Mouse (Mus musculus): ENCODE data around the gene Fam19a4. TPM values are rescaled to one million over a fixed set of nuclear protein-coding genes. Genes with fewer than 3 reads are reported as not detected.

The Fam19a4 gene
- total RNA-seq, 1 experiment: 1.7 TPM

DNA sequence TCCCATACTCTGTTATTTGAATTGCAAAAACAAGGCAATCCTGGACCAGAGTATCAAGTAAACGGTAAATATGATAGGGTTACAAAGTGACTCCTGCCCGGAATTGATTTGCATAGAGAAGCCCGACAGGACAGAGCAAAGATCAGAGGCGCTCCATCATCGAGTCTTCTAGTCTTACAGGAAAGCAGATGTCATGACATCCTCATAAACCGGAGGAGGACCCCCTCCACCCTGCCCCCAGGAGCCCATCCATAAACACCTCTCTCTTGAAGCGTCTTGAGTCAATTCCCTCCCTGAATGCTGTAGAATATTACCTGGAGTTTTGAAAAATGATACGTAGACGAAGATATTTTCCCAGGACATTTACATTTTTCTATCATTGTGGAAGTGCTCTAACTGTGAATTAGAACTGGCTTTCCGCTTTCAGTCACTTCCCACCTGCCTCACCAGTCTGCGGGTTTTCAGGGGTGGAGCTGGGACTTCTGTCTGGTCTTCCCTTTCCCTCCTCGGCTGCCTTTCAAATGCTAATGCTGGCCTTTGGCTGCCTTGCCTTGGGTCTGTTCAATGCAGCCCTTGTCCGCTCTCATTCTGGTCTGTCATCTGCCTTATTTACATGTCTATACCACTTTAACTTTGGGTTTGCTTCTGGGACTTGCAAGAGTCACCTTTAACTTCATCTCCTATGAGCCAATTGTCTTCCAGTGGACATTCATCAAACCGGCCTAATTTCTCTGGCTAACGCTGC lies 41.9 kb upstream of the Fam19a4 start:
- DNase-seq (ENCODE audit: low read depth, low spot score): peak; percentile 93

DNA sequence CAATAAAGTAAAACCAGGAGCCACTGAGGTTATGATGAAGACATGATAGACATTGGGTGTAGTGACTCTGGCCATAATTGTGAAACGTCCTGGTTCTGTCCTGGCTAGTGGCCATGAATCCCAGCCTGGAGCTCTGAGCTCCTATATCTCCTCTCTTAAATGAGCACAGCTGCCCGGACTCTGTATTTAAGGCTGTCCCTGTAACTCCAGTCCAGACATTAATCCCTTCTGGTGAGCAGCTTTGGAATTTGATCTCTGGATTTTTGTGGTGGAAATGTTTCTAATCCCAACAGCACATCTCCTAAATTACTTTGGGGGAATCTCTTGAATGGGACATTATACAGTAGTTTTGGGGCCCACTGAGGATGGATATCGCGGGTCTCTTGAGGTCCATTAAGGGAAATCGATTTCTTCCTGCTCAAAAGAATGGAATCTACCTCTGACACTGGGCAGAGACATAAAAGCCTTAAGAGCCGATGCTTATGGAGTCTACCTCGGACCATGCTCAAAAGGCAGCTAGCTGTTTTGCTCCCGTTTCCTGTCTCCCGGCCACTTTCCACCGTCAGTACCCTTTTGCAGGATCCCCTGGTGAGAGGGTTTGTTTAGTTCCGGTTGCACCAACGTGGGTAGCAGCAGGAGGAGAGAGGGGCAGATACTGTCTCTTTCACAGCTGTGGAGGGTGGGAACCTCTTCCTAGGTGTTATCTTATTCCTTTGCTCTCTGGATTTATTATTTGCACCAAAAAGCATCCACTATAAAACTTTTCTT lies 41.2 kb upstream of the Fam19a4 start:
- Histone ChIP-seq H3K27ac (ENCODE audit: insufficient read depth, low read depth, low read length, poor library complexity, severe bottlenecking) (peak overlapping the region; percentile 96), H3K9ac (ENCODE audit: insufficient read depth, low read depth, low read length, poor library complexity, severe bottlenecking) (no peak overlapping the region), H3K36me3 (ENCODE audit: control insufficient read depth, insufficient read depth, low read length, poor library complexity, severe bottlenecking) (no peaks in the 10 kb centered on the region), H3K4me3 (ENCODE audit: insufficient read depth in 1 of 2, low read depth in 1 of 2, low read length in 2 of 2, poor library complexity in 1 of 2, severe bottlenecking in 1 of 2) (peak overlapping the region in 1 of 2 experiments; percentile 30; a peak in 2 of 4 replicates), H3K4me1 (ENCODE audit: control insufficient read depth in 2 of 2, insufficient read depth in 2 of 2, low read length in 2 of 2, poor library complexity in 1 of 2) (peaks cover 14 to 33% of the 10 kb centered on the region in 2 experiments), H3K9me3 (ENCODE audit: control insufficient read depth, insufficient read depth, low read depth, low read length) (no peaks in the 10 kb centered on the region)
- in situ Hi-C loops (cut with MboI; ENCODE audit: low sequenced_read_pairs in 2 of 2, unreplicated experiment in 2 of 2): loop anchor here (10.0 to 25.0 kb wide), 3 partner anchors 239 to 1214 kb away; no protein-coding TSS in a partner anchor
- DNase-seq (ENCODE audit: low read depth, low spot score): peak; percentile 35
- TF ChIP-seq MAFK (IDR thresholded peaks at IDR 0.05; ENCODE audit: insufficient read depth, low read depth, low read length): no peak
- no peak for TF ChIP-seq ZNF384 (IDR thresholded peaks at IDR 0.05; ENCODE audit: low read depth, low read length)
- no peak for TF ChIP-seq CHD2 (IDR thresholded peaks at IDR 0.05; ENCODE audit: low read depth, low read length)
- TF ChIP-seq ZC3H11A (IDR thresholded peaks at IDR 0.05; ENCODE audit: borderline replicate concordance, low read depth, low read length): no peak
- TF ChIP-seq HCFC1 (IDR thresholded peaks at IDR 0.05; ENCODE audit: borderline replicate concordance, insufficient read depth, low read length): no peak

More for the DNA sequence above, 41.9 kb upstream of the Fam19a4 start:
- H3K36me3 ChIP-seq (ENCODE audit: control insufficient read depth, insufficient read depth, low read length, poor library complexity, severe bottlenecking): no peaks in the 10 kb centered on the region
- peak overlapping the region; percentile 4 to 30; a peak in 2 of 4 replicates for H3K4me3 ChIP-seq (ENCODE audit: insufficient read depth in 1 of 2, low read depth in 1 of 2, low read length in 2 of 2, poor library complexity in 1 of 2, severe bottlenecking in 1 of 2)
- peaks cover 15 to 33% of the 10 kb centered on the region in 2 experiments for H3K4me1 ChIP-seq (ENCODE audit: control insufficient read depth in 2 of 2, insufficient read depth in 2 of 2, low read length in 2 of 2, poor library complexity in 1 of 2)
- no peak for TF ChIP-seq ZC3H11A (IDR thresholded peaks at IDR 0.05; ENCODE audit: borderline replicate concordance, low read depth, low read length)
- in situ Hi-C loops (cut with MboI; ENCODE audit: low sequenced_read_pairs in 2 of 2, unreplicated experiment in 2 of 2): loop anchor here (10.0 to 25.0 kb wide), 3 partner anchors 240 to 1215 kb away; no protein-coding TSS in a partner anchor
- no peak overlapping the region; the same call in 1 of the 2 replicates for H3K9ac ChIP-seq (ENCODE audit: insufficient read depth, low read depth, low read length, poor library complexity, severe bottlenecking)
- peak overlapping the region; percentile 96 for H3K27ac ChIP-seq (ENCODE audit: insufficient read depth, low read depth, low read length, poor library complexity, severe bottlenecking)
- H3K9me3 ChIP-seq (ENCODE audit: control insufficient read depth, insufficient read depth, low read depth, low read length): no peaks in the 10 kb centered on the region

DNA sequence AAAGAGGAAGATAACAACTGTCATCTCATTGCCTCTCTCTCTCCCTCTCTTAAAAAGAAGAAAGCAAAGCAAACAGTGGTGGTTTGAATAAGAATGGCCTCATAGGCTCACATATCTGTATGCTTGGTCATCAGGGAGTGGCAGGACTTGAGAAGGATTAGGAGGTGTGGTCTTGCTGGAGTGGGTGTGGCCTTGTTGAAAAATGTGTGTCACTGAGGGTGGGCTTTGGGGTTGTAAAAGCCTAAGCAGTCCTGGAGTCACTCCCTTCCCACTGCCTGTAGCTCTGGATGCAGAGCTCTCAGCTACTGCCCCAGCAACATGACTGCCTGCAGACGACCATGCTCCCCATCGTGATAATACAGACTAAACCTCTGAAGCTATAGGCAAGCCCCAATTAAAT lies 22.1 kb upstream of the Fam19a4 start:
- no peaks in the 10 kb centered on the region for H3K9me3 ChIP-seq (ENCODE audit: control insufficient read depth, insufficient read depth, low read depth, low read length)
- TF ChIP-seq CHD2 (IDR thresholded peaks at IDR 0.05; ENCODE audit: low read depth, low read length) (no peak), ZC3H11A (IDR thresholded peaks at IDR 0.05; ENCODE audit: borderline replicate concordance, low read depth, low read length) (no peak), ZNF384 (IDR thresholded peaks at IDR 0.05; ENCODE audit: low read depth, low read length) (no peak), MAFK (IDR thresholded peaks at IDR 0.05; ENCODE audit: insufficient read depth, low read depth, low read length) (no peak), HCFC1 (IDR thresholded peaks at IDR 0.05; ENCODE audit: borderline replicate concordance, insufficient read depth, low read length) (no peak)
- in situ Hi-C loops (cut with MboI; ENCODE audit: low sequenced_read_pairs in 2 of 2, unreplicated experiment in 2 of 2): no loop called here
- no peak overlapping the region for H3K9ac ChIP-seq (ENCODE audit: insufficient read depth, low read depth, low read length, poor library complexity, severe bottlenecking)
- no peak for DNase-seq (ENCODE audit: low read depth, low spot score)
- H3K4me1 ChIP-seq (ENCODE audit: control insufficient read depth in 2 of 2, insufficient read depth in 2 of 2, low read length in 2 of 2, poor library complexity in 1 of 2): peaks cover 3 to 6% of the 10 kb centered on the region in 2 experiments; a peak in 3 of 4 replicates
- no peak overlapping the region for H3K27ac ChIP-seq (ENCODE audit: insufficient read depth, low read depth, low read length, poor library complexity, severe bottlenecking)
- no peak overlapping the region for H3K4me3 ChIP-seq (ENCODE audit: insufficient read depth in 1 of 2, low read depth in 1 of 2, low read length in 2 of 2, poor library complexity in 1 of 2, severe bottlenecking in 1 of 2)
- no peaks in the 10 kb centered on the region for H3K36me3 ChIP-seq (ENCODE audit: control insufficient read depth, insufficient read depth, low read length, poor library complexity, severe bottlenecking)

DNA sequence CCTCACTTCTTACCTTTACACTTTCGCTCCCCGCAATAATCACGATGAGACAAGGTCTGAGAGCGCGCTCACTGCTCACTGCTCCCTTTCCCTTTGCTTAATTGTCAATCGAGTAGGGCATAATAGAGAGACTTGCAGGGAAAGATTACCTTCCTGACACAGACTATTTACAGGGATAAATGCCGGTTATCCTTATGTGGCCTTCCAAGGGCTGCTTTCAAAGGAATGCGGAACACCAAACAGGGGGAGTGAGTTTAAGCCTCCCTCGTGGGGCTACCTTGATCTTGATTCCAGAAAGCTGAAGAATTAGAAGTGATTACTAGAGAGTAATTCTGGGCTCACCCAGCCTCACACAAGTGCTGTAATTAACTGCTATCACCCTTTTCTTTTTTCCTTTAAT lies 19.8 kb upstream of the Fam19a4 start:
- Histone ChIP-seq H3K27ac (ENCODE audit: insufficient read depth, low read depth, low read length, poor library complexity, severe bottlenecking) (no peak overlapping the region), H3K9me3 (ENCODE audit: control insufficient read depth, insufficient read depth, low read depth, low read length) (no peaks in the 10 kb centered on the region), H3K9ac (ENCODE audit: insufficient read depth, low read depth, low read length, poor library complexity, severe bottlenecking) (no peak overlapping the region), H3K4me3 (ENCODE audit: insufficient read depth in 1 of 2, low read depth in 1 of 2, low read length in 2 of 2, poor library complexity in 1 of 2, severe bottlenecking in 1 of 2) (no peak overlapping the region), H3K4me1 (ENCODE audit: control insufficient read depth in 2 of 2, insufficient read depth in 2 of 2, low read length in 2 of 2, poor library complexity in 1 of 2) (peaks cover 3 to 6% of the 10 kb centered on the region in 2 experiments; a peak in 3 of 4 replicates), H3K36me3 (ENCODE audit: control insufficient read depth, insufficient read depth, low read length, poor library complexity, severe bottlenecking) (no peaks in the 10 kb centered on the region)
- in situ Hi-C loops (cut with MboI; ENCODE audit: low sequenced_read_pairs in 2 of 2, unreplicated experiment in 2 of 2): no loop called here
- DNase-seq (ENCODE audit: low read depth, low spot score): no peak
- TF ChIP-seq HCFC1 (IDR thresholded peaks at IDR 0.05; ENCODE audit: borderline replicate concordance, insufficient read depth, low read length) (no peak), MAFK (IDR thresholded peaks at IDR 0.05; ENCODE audit: insufficient read depth, low read depth, low read length) (no peak), CHD2 (IDR thresholded peaks at IDR 0.05; ENCODE audit: low read depth, low read length) (no peak), ZNF384 (IDR thresholded peaks at IDR 0.05; ENCODE audit: low read depth, low read length) (no peak), ZC3H11A (IDR thresholded peaks at IDR 0.05; ENCODE audit: borderline replicate concordance, low read depth, low read length) (no peak)

All from ES-E14 (cell line).